18 mouse cellular contexts compared by ENCODE assay signal in genomic region chr6:146944009-146944408, GRCm38 (mm10). TPM values are rescaled to one million over a fixed set of nuclear protein-coding genes. Genes with fewer than 3 reads are reported as not detected.
"Had no signal": no experiment of that assay in that cellular context is flagged by ENCODE, and none has a peak within 500 bp of the region (broad histone marks: within the 10 kb centered on the region; RNA-seq: fewer than 3 reads in every experiment).

No protein-coding gene starts in this region.

- H3K4me3 ChIP-seq: limb, embryonic 13.5 days; midbrain, embryonic 10.5 days; midbrain, embryonic 15.5 days; stomach, embryonic 15.5 days had no signal

- H3K9ac ChIP-seq: limb, embryonic 13.5 days; liver, embryonic 14.5 days; midbrain, embryonic 15.5 days; stomach, embryonic 15.5 days had no signal

- H3K27me3 ChIP-seq: limb, embryonic 13.5 days; midbrain, embryonic 15.5 days; stomach, embryonic 15.5 days had no signal

- H3K4me2 ChIP-seq: limb, embryonic 13.5 days; midbrain, embryonic 15.5 days; stomach, embryonic 15.5 days had no signal

- H3K4me1 ChIP-seq: midbrain, embryonic 15.5 days had no signal

- H3K36me3 ChIP-seq: midbrain, embryonic 15.5 days; stomach, embryonic 15.5 days had no signal

- H3K27ac ChIP-seq: limb, embryonic 13.5 days; liver, embryonic 14.5 days; midbrain, embryonic 10.5 days; midbrain, embryonic 15.5 days had no signal

- DNase-seq: kidney, adult 18-20 months; kidney, postnatal 14 days; layer of hippocampus, adult 9-11 months; layer of hippocampus, postnatal 36 days; left cerebral cortex, postnatal 4 days; lung, adult 18-20 months; lung, postnatal 4 days; right cerebral cortex, postnatal 14 days; thymus, postnatal 4 days had no signal

RNA-seq across cellular contexts. Expression of gene 1700034J05Rik, which starts 10.2 kb away (rescaled TPM):
- total RNA-seq: layer of hippocampus, postnatal 36 days; left cerebral cortex, postnatal 4 days; liver, adult 2 months; megakaryocyte, adult 5-6 weeks had no signal
- polyA plus RNA-seq: large intestine, adult 2 months; liver, adult 2 months; liver, embryonic 14.5 days; midbrain, embryonic 15.5 days; spleen, adult 2 months had no signal
